Mouse (Mus musculus): Measurements from ENCODE around the gene Plpp6. TPM values are rescaled to one million over a fixed set of nuclear protein-coding genes. Genes with fewer than 3 reads are reported as not detected.
"Not testable (repeated sequence)": the region's sequence is repeated elsewhere in the genome, so short reads cannot be mapped to it uniquely, and the experiment has no call there.

Plpp6 gene
- total RNA-seq, 4 experiments from 2014 or later = 50.5 to 57.9 (median 52.1) TPM

- no peak for DNase-seq (ENCODE audit: low spot score in 2 of 2)
Observed at GRCm38 (mm10) chr19:28982617-28983016, 18.9 kb downstream of the Plpp6 start.

GRCm38 (mm10) chr19:28989515-28989914 is 25.8 kb downstream of the Plpp6 start:
- no peak for DNase-seq (ENCODE audit: low spot score in 2 of 2)

GRCm38 (mm10) chr19:28990194-28990589 is 26.4 kb downstream of the Plpp6 start, which contains the start of gene Cdc37l1:
Gene Cdc37l1 (plus strand): TSS chr19:28990352.
- peak; percentile 94 to 96 for DNase-seq (ENCODE audit: low spot score in 2 of 2)

- DNase-seq (ENCODE audit: low spot score in 2 of 2) = no peak
Observed at GRCm38 (mm10) chr19:28990590-28991221, 27.0 kb downstream of the Plpp6 start.

- no peak for DNase-seq (ENCODE audit: low spot score in 2 of 2)
Observed at GRCm38 (mm10) chr19:28991391-28991790, 27.6 kb downstream of the Plpp6 start.

GRCm38 (mm10) chr19:28994870-28995269 is 31.1 kb downstream of the Plpp6 start:
- DNase-seq (ENCODE audit: low spot score in 2 of 2) = peak; percentile 47 to 49

GRCm38 (mm10) chr19:28995366-28995765 is 31.6 kb downstream of the Plpp6 start:
- DNase-seq (ENCODE audit: low spot score in 2 of 2) = no peak

- DNase-seq (ENCODE audit: low spot score in 2 of 2) = no peak
Observed at GRCm38 (mm10) chr19:28997976-28998630, 34.4 kb downstream of the Plpp6 start.

GRCm38 (mm10) chr19:29000321-29000720 is 36.6 kb downstream of the Plpp6 start:
- DNase-seq (ENCODE audit: low spot score in 2 of 2) = not testable (repeated sequence)

GRCm38 (mm10) chr19:29008069-29008706 is 44.4 kb downstream of the Plpp6 start:
- no peak for DNase-seq (ENCODE audit: low spot score in 2 of 2)

GRCm38 (mm10) chr19:29009046-29009445 is 45.3 kb downstream of the Plpp6 start:
- DNase-seq (ENCODE audit: low spot score in 2 of 2) = no peak

- DNase-seq (ENCODE audit: low spot score in 2 of 2) = no peak
Observed at GRCm38 (mm10) chr19:29011355-29011990, 47.7 kb downstream of the Plpp6 start.

GRCm38 (mm10) chr19:29014466-29015055 is 50.8 kb downstream of the Plpp6 start:
- no peak for DNase-seq (ENCODE audit: low spot score in 2 of 2)

- DNase-seq (ENCODE audit: low spot score in 2 of 2) = no peak
Observed at GRCm38 (mm10) chr19:29015410-29016203, 51.9 kb downstream of the Plpp6 start.

- no peak for DNase-seq (ENCODE audit: low spot score in 2 of 2)
Observed at GRCm38 (mm10) chr19:29016204-29016765, 52.5 kb downstream of the Plpp6 start.

Other genes starting within 250 kb of the Plpp6 start
- gene Slc1a1, start 128.9 kb upstream of the Plpp6 start, total RNA-seq (2022) = 100 to 1,000 TPM; 120 to 146 (median 132) TPM
- gene 4430402I18Rik, start 3.8 kb downstream of the Plpp6 start, total RNA-seq (2022) = 10 to 100 TPM in 1 of 4 experiments, 1 to 10 TPM in 3; 4.8 to 11.1 (median 6.9) TPM
- 100 to 1,000 TPM; 110 to 130 (median 117) TPM for gene Cdc37l1, start 26.4 kb downstream of the Plpp6 start, total RNA-seq (2022)
- 10 to 100 TPM; 49.3 to 55.6 (median 52.0) TPM for gene Ak3, start 84.0 kb downstream of the Plpp6 start, total RNA-seq (2022)
- 10 to 100 TPM; 20.0 to 22.3 (median 20.7) TPM for gene Rcl1, start 137.4 kb downstream of the Plpp6 start, total RNA-seq (2022)

Measured in layer of hippocampus, adult 8-10 months (tissue).